Mouse (Mus musculus) C2C12 (cell line): ENCODE data around the gene Filip1l. TPM values are rescaled to one million over a fixed set of nuclear protein-coding genes. Genes with fewer than 3 reads are reported as not detected.

Experiments
- H3K27me3 ChIP-seq: one replicate; pipeline ENCODE4 v1.6.1; 2011; ENCODE audit not compliant: control insufficient read depth, insufficient read depth, insufficient read length
- H3K36me3 ChIP-seq: one replicate; pipeline ENCODE4 v1.6.1; 2011; ENCODE audit not compliant: control insufficient read depth, insufficient read depth
- H3K4me3 ChIP-seq: one replicate; pipeline ENCODE4 v1.5.1; 2011; ENCODE audit warnings: mild to moderate bottlenecking, control low read depth; ENCODE audit not compliant: poor library complexity, insufficient read depth, severe bottlenecking
- H3K79me2 ChIP-seq: one replicate; pipeline ENCODE4 v1.6.1; 2011; ENCODE audit not compliant: control insufficient read depth, insufficient read depth
- H3K79me3 ChIP-seq: one replicate; pipeline ENCODE4 v1.6.1; 2011; ENCODE audit warnings: low read depth, control low read depth
- H3ac ChIP-seq: one replicate; pipeline ENCODE3; 2011; ENCODE audit warnings: low read depth; ENCODE audit not compliant: control insufficient read depth, insufficient read length
- CEBPB ChIP-seq: IDR thresholded peaks from one replicate; pipeline ENCODE4 v1.6.1; 2011; ENCODE audit warnings: low read depth, mild to moderate bottlenecking, control low read depth, moderate library complexity
- CTCF ChIP-seq: IDR thresholded peaks from one replicate; pipeline ENCODE4 v1.5.1; 2011; ENCODE audit not compliant: control insufficient read depth, insufficient read depth, insufficient read length
- FOSL1 ChIP-seq: IDR thresholded peaks from one replicate; pipeline ENCODE4 v1.8.0; 2011; ENCODE audit warnings: mild to moderate bottlenecking, low read length; ENCODE audit not compliant: poor library complexity, insufficient read depth, severe bottlenecking
- MAX ChIP-seq: IDR thresholded peaks from one replicate; pipeline ENCODE4 v1.6.1; 2011; ENCODE audit warnings: mild to moderate bottlenecking, control low read depth
- MYOD1 ChIP-seq: IDR thresholded peaks from one replicate; pipeline ENCODE4 v1.6.1; 2011; ENCODE audit warnings: low read depth; ENCODE audit not compliant: control insufficient read depth, insufficient read length
- MYOG ChIP-seq: IDR thresholded peaks from one replicate; pipeline ENCODE4 v1.6.1; 2011; ENCODE audit not compliant: control insufficient read depth, insufficient read length; ENCODE audit errors: extremely low read depth
- USF1 ChIP-seq: IDR thresholded peaks from one replicate; pipeline ENCODE4 v1.6.1; 2011; ENCODE audit warnings: low read depth, mild to moderate bottlenecking, control low read depth, moderate library complexity
- polyA plus RNA-seq: library from polyadenylated mRNA; unstranded; fragments of >200 nt; fragmentation: generic; extraction: Trizol; gene quantifications from one replicate; pipeline ENCODE4 v1.2.1, GENCODE M21; 2012; ENCODE audit warnings: missing spikeins

Filip1l gene
- polyA plus RNA-seq, 1 experiment: 18.8 TPM

GRCm38 (mm10) chr16:57339765-57340612 is 12.9 kb upstream of the Filip1l start:
- H3K27me3 ChIP-seq: no peaks in the 10 kb centered on the region
- no peak overlapping the region for H3ac ChIP-seq
- H3K79me3 ChIP-seq: no peaks in the 10 kb centered on the region
- H3K36me3 ChIP-seq: no peaks in the 10 kb centered on the region
- H3K79me2 ChIP-seq: no peaks in the 10 kb centered on the region
- no peak for TF ChIP-seq CEBPB
- TF ChIP-seq CTCF: no peak
- TF ChIP-seq MYOD1: no peak
- no peak for TF ChIP-seq MYOG
- no peak for TF ChIP-seq USF1
- TF ChIP-seq FOSL1: no peak
- no peak for TF ChIP-seq MAX
- no peak overlapping the region for H3K4me3 ChIP-seq

- Histone ChIP-seq H3K79me2 (no peaks in the 10 kb centered on the region), H3K36me3 (no peaks in the 10 kb centered on the region), H3ac (no peak overlapping the region), H3K79me3 (no peaks in the 10 kb centered on the region), H3K27me3 (no peaks in the 10 kb centered on the region), H3K4me3 (no peak overlapping the region)
- TF ChIP-seq USF1: no peak
- TF ChIP-seq MYOG: no peak
- TF ChIP-seq CTCF: no peak
- no peak for TF ChIP-seq CEBPB
- TF ChIP-seq FOSL1: no peak
- TF ChIP-seq MAX: no peak
- TF ChIP-seq MYOD1: no peak
Measured at GRCm38 (mm10) chr16:57340613-57340898, 12.3 kb upstream of the Filip1l start.

GRCm38 (mm10) chr16:57346258-57346657 is 6.6 kb upstream of the Filip1l start:
- Histone ChIP-seq H3K27me3 (no peaks in the 10 kb centered on the region), H3ac (no peak overlapping the region), H3K4me3 (no peak overlapping the region), H3K79me3 (no peaks in the 10 kb centered on the region), H3K36me3 (no peaks in the 10 kb centered on the region), H3K79me2 (no peaks in the 10 kb centered on the region)
- TF ChIP-seq MYOD1: no peak
- no peak for TF ChIP-seq USF1
- TF ChIP-seq CEBPB: no peak
- no peak for TF ChIP-seq MAX
- TF ChIP-seq CTCF: no peak
- no peak for TF ChIP-seq FOSL1
- no peak for TF ChIP-seq MYOG

- no peaks in the 10 kb centered on the region for H3K79me3 ChIP-seq
- no peaks in the 10 kb centered on the region for H3K27me3 ChIP-seq
- H3K4me3 ChIP-seq: no peak overlapping the region
- H3K36me3 ChIP-seq: no peaks in the 10 kb centered on the region
- TF ChIP-seq MYOD1 (no peak), USF1 (no peak), CTCF (no peak), FOSL1 (no peak), MAX (no peak), MYOG (no peak), CEBPB (no peak)
- H3K79me2 ChIP-seq: no peaks in the 10 kb centered on the region
- no peak overlapping the region for H3ac ChIP-seq
Measured at GRCm38 (mm10) chr16:57349039-57349438, 3.9 kb upstream of the Filip1l start.

- H3K27me3 ChIP-seq: no peaks in the 10 kb centered on the region
- H3K4me3 ChIP-seq: no peak overlapping the region
- H3K79me2 ChIP-seq: no peaks in the 10 kb centered on the region
- no peak overlapping the region for H3ac ChIP-seq
- TF ChIP-seq CEBPB (no peak), MYOD1 (no peak), USF1 (no peak), MYOG (no peak), MAX (no peak), CTCF (no peak), FOSL1 (no peak)
- H3K79me3 ChIP-seq: no peaks in the 10 kb centered on the region
- H3K36me3 ChIP-seq: no peaks in the 10 kb centered on the region
Measured at GRCm38 (mm10) chr16:57349689-57350088, 3.2 kb upstream of the Filip1l start.
